Mouse (Mus musculus): Measurements from ENCODE around the gene Cxxc4. TPM values are rescaled to one million over a fixed set of nuclear protein-coding genes. Genes with fewer than 3 reads are reported as not detected.

Cxxc4 gene
- polyA plus RNA-seq, 1 experiment from 2014 or later: 10.6 TPM

- 66% methylated on average over 1 of the region's 1 CpGs for WGBS
- Histone ChIP-seq H3K9me3 (ENCODE audit: control insufficient read depth, low read depth, low read length) (no peaks in the 10 kb centered on the region), H3K27me3 (ENCODE audit: control insufficient read depth, insufficient read depth, low read length) (no peaks in the 10 kb centered on the region), H3K4me1 (ENCODE audit: control insufficient read depth, insufficient read depth, low read length) (no peaks in the 10 kb centered on the region), H3K9ac (replicated peaks; ENCODE audit: low read depth, low read length) (no peak overlapping the region), H3K4me3 (ENCODE audit: low read depth, low read length) (no peak overlapping the region), H3K4me2 (replicated peaks; ENCODE audit: low read depth, low read length) (no peak overlapping the region), H3K27ac (ENCODE audit: low read length) (no peak overlapping the region), H3K36me3 (ENCODE audit: control insufficient read depth, insufficient read depth, low read length) (no peaks in the 10 kb centered on the region)
- no peak for ATAC-seq (ENCODE audit: insufficient number of reproducible peaks, insufficient read depth, low FRiP score, low read depth)
These were observed 13.7 kb upstream of the Cxxc4 start for GRCm38 (mm10) chr3:134222593-134222992.

GRCm38 (mm10) chr3:134223956-134224355 is 12.3 kb upstream of the Cxxc4 start:
- Histone ChIP-seq H3K9ac (replicated peaks; ENCODE audit: low read depth, low read length) (no peak overlapping the region), H3K36me3 (ENCODE audit: control insufficient read depth, insufficient read depth, low read length) (no peaks in the 10 kb centered on the region), H3K27ac (ENCODE audit: low read length) (no peak overlapping the region), H3K27me3 (ENCODE audit: control insufficient read depth, insufficient read depth, low read length) (no peaks in the 10 kb centered on the region), H3K4me3 (ENCODE audit: low read depth, low read length) (no peak overlapping the region), H3K4me2 (replicated peaks; ENCODE audit: low read depth, low read length) (no peak overlapping the region), H3K4me1 (ENCODE audit: control insufficient read depth, insufficient read depth, low read length) (no peaks in the 10 kb centered on the region), H3K9me3 (ENCODE audit: control insufficient read depth, low read depth, low read length) (no peaks in the 10 kb centered on the region)
- 72% methylated on average over 7 of the region's 7 CpGs for WGBS
- ATAC-seq (ENCODE audit: insufficient number of reproducible peaks, insufficient read depth, low FRiP score, low read depth): no peak

DNA sequence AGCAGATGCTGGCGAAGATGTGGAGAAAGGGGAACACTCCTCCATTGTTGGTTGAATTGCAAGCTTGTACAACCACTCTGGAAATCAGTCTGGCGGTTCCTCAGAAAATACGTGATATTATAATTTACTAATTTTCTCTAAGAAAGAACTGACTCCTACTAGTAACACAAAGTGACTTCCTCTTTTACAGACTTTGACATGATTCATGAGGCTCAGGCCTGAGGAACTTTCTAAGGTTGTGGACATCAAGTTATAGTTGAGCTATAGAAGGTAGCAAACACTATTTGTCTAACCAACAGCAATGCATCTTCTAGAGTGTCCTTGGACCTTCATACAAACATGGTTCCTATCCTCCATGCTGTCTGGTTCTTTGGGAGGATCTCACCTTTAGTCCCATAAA is 10.4 kb upstream of the Cxxc4 start:
- H3K27me3 ChIP-seq (ENCODE audit: control insufficient read depth, insufficient read depth, low read length): no peaks in the 10 kb centered on the region
- 92% methylated on average over 3 of the region's 3 CpGs for WGBS
- no peak overlapping the region for H3K4me2 ChIP-seq (replicated peaks; ENCODE audit: low read depth, low read length)
- H3K9me3 ChIP-seq (ENCODE audit: control insufficient read depth, low read depth, low read length): no peaks in the 10 kb centered on the region
- H3K4me1 ChIP-seq (ENCODE audit: control insufficient read depth, insufficient read depth, low read length): no peaks in the 10 kb centered on the region
- no peaks in the 10 kb centered on the region for H3K36me3 ChIP-seq (ENCODE audit: control insufficient read depth, insufficient read depth, low read length)
- H3K27ac ChIP-seq (ENCODE audit: low read length): no peak overlapping the region
- no peak overlapping the region for H3K9ac ChIP-seq (replicated peaks; ENCODE audit: low read depth, low read length)
- ATAC-seq (ENCODE audit: insufficient number of reproducible peaks, insufficient read depth, low FRiP score, low read depth): no peak
- H3K4me3 ChIP-seq (ENCODE audit: low read depth, low read length): no peak overlapping the region

DNA sequence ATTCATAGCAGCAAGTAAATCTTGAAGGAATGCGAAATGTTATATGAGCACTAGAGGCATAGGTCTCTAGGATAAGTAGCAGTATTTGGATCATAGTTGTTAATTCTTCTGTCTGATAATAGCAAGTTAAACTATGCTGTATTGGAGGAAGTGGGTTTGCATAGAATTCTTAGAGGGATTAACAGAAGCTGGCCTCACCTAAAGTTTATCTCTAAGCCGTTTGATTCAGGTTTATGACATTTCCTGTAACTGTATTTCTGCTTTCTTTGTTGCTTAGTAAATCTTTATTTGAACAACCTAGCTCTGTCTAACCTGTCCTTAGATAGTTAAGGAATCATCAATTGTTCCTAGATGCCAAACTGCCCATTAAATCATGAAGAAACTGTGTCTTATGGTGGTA is 3.5 kb upstream of the Cxxc4 start:
- WGBS: 77% methylated on average over 2 of the region's 2 CpGs
- Histone ChIP-seq H3K27ac (ENCODE audit: low read length) (no peak overlapping the region), H3K4me1 (ENCODE audit: control insufficient read depth, insufficient read depth, low read length) (peaks cover 4% of the 10 kb centered on the region; the same call in 1 of the 2 replicates), H3K36me3 (ENCODE audit: control insufficient read depth, insufficient read depth, low read length) (no peaks in the 10 kb centered on the region), H3K9me3 (ENCODE audit: control insufficient read depth, low read depth, low read length) (no peaks in the 10 kb centered on the region), H3K27me3 (ENCODE audit: control insufficient read depth, insufficient read depth, low read length) (no peaks in the 10 kb centered on the region), H3K9ac (replicated peaks; ENCODE audit: low read depth, low read length) (no peak overlapping the region), H3K4me3 (ENCODE audit: low read depth, low read length) (no peak overlapping the region), H3K4me2 (replicated peaks; ENCODE audit: low read depth, low read length) (no peak overlapping the region)
- no peak for ATAC-seq (ENCODE audit: insufficient number of reproducible peaks, insufficient read depth, low FRiP score, low read depth)

DNA sequence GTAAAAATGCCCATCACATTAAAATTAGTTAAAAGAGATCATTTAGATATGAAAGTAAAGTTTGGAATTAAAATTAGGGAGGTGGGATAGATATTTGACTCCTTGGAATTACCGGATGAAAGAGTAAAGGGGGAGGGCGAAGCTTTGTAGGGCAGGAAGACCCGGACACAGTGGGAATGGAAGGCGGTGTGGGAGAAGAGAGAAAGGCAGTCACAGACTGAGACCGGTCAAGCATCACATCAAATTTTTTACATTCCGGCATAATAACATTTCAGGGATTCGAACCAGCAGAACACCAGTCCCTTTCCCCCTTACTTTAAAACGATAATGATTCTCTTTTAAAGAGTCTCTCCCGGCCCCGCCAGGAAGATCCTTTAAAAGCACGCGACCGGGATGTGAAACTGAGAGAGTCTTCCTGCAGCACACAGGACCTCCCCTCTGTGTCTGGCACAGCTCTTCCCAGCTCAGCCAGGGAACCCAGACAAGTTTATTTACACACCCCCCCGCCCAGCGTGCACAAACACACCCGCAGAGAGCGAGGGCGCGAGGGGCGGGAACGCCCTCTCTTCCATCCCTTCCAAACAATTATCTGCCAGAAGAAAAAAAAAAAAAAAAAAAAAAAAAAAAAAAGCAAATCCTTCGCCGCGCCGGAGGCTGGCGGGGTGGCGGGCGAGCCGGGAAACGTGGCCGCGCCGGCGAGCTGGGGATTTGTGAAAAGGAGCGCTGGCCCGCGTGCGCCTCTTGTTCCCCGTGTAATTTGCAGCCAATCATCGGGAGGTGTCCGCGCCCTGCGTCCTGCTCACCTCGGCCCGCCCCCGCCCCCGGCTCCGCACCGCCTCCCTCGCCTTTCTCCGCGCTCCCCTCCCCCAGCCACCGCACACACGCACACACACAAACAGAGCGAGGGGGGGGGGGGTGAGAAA is 532 bp upstream of the Cxxc4 start:
- under 1% methylated on average over 54 of the region's 55 CpGs for WGBS
- ATAC-seq (ENCODE audit: insufficient number of reproducible peaks, insufficient read depth, low FRiP score, low read depth): peak; percentile 83
- peak overlapping the region; percentile 45 for H3K9ac ChIP-seq (replicated peaks; ENCODE audit: low read depth, low read length)
- peak overlapping the region; percentile 53 for H3K4me2 ChIP-seq (replicated peaks; ENCODE audit: low read depth, low read length)
- no peaks in the 10 kb centered on the region for H3K36me3 ChIP-seq (ENCODE audit: control insufficient read depth, insufficient read depth, low read length)
- H3K4me1 ChIP-seq (ENCODE audit: control insufficient read depth, insufficient read depth, low read length): peaks cover 8% of the 10 kb centered on the region; the same call in 1 of the 2 replicates
- no peaks in the 10 kb centered on the region for H3K9me3 ChIP-seq (ENCODE audit: control insufficient read depth, low read depth, low read length)
- H3K4me3 ChIP-seq (ENCODE audit: low read depth, low read length): peak overlapping the region; percentile 46
- H3K27ac ChIP-seq (ENCODE audit: low read length): peak overlapping the region; percentile 81
- no peaks in the 10 kb centered on the region for H3K27me3 ChIP-seq (ENCODE audit: control insufficient read depth, insufficient read depth, low read length)

GRCm38 (mm10) chr3:134237113-134237805 is 975 bp downstream of the Cxxc4 start:
- H3K4me2 ChIP-seq (replicated peaks; ENCODE audit: low read depth, low read length): peak overlapping the region; percentile 53
- peak overlapping the region; percentile 45; the same call in 1 of the 2 replicates for H3K9ac ChIP-seq (replicated peaks; ENCODE audit: low read depth, low read length)
- H3K4me1 ChIP-seq (ENCODE audit: control insufficient read depth, insufficient read depth, low read length): peaks cover 8% of the 10 kb centered on the region; the same call in 1 of the 2 replicates
- H3K4me3 ChIP-seq (ENCODE audit: low read depth, low read length): peak overlapping the region; percentile 46
- WGBS: 61% methylated on average over 3 of the region's 3 CpGs
- no peaks in the 10 kb centered on the region for H3K36me3 ChIP-seq (ENCODE audit: control insufficient read depth, insufficient read depth, low read length)
- H3K9me3 ChIP-seq (ENCODE audit: control insufficient read depth, low read depth, low read length): no peaks in the 10 kb centered on the region
- no peaks in the 10 kb centered on the region for H3K27me3 ChIP-seq (ENCODE audit: control insufficient read depth, insufficient read depth, low read length)
- peak overlapping the region; percentile 2; the same call in 1 of the 2 replicates for H3K27ac ChIP-seq (ENCODE audit: low read length)
- ATAC-seq (ENCODE audit: insufficient number of reproducible peaks, insufficient read depth, low FRiP score, low read depth): no peak

GRCm38 (mm10) chr3:134238621-134239310 is 2.5 kb downstream of the Cxxc4 start:
- H3K9me3 ChIP-seq (ENCODE audit: control insufficient read depth, low read depth, low read length): no peaks in the 10 kb centered on the region
- no peaks in the 10 kb centered on the region for H3K36me3 ChIP-seq (ENCODE audit: control insufficient read depth, insufficient read depth, low read length)
- H3K9ac ChIP-seq (replicated peaks; ENCODE audit: low read depth, low read length): peak overlapping the region; percentile 79; the same call in 1 of the 2 replicates
- H3K4me2 ChIP-seq (replicated peaks; ENCODE audit: low read depth, low read length): peak overlapping the region; percentile 84
- no peaks in the 10 kb centered on the region for H3K27me3 ChIP-seq (ENCODE audit: control insufficient read depth, insufficient read depth, low read length)
- H3K4me3 ChIP-seq (ENCODE audit: low read depth, low read length): peak overlapping the region; percentile 68
- peak overlapping the region; percentile 95; the same call in 1 of the 2 replicates for H3K27ac ChIP-seq (ENCODE audit: low read length)
- ATAC-seq (ENCODE audit: insufficient number of reproducible peaks, insufficient read depth, low FRiP score, low read depth): no peak
- H3K4me1 ChIP-seq (ENCODE audit: control insufficient read depth, insufficient read depth, low read length): peaks cover 18% of the 10 kb centered on the region
- WGBS: 4% methylated on average over 14 of the region's 14 CpGs

GRCm38 (mm10) chr3:134239321-134239970 is 3.2 kb downstream of the Cxxc4 start:
- Histone ChIP-seq H3K4me3 (ENCODE audit: low read depth, low read length) (peak overlapping the region; percentile 68), H3K4me1 (ENCODE audit: control insufficient read depth, insufficient read depth, low read length) (peaks cover 21% of the 10 kb centered on the region)
- 0% methylated on average over 46 of the region's 51 CpGs for WGBS

More at GRCm38 (mm10) chr3:134239321-134239970, 3.2 kb downstream of the Cxxc4 start:
- Histone ChIP-seq H3K9me3 (ENCODE audit: control insufficient read depth, low read depth, low read length) (no peaks in the 10 kb centered on the region), H3K36me3 (ENCODE audit: control insufficient read depth, insufficient read depth, low read length) (no peaks in the 10 kb centered on the region), H3K27me3 (ENCODE audit: control insufficient read depth, insufficient read depth, low read length) (no peaks in the 10 kb centered on the region), H3K9ac (replicated peaks; ENCODE audit: low read depth, low read length) (peak overlapping the region; percentile 79), H3K27ac (ENCODE audit: low read length) (peak overlapping the region; percentile 95), H3K4me2 (replicated peaks; ENCODE audit: low read depth, low read length) (peak overlapping the region; percentile 84)
- ATAC-seq (ENCODE audit: insufficient number of reproducible peaks, insufficient read depth, low FRiP score, low read depth): no peak
